Mouse (Mus musculus): Measurements from ENCODE around the gene Unc79.

DNA sequence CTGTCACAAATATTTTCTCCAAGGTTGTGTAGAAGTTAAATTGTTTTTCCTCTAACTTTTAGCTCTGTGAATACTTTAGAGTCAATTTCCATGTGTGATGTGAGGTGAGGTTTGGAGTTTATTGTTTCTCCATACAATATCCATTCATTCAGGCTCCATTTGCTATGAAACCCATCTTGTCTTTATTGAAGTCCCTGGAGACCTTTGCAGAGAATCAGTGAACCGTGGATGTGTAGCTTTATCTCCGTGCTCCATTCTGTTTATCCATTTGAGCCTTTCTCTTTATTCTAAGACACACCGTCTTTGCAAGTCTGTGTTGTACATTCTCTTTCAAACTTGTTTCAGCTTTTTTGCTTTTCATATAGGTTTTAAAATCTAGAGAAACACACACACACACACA, 15.8 kb downstream of the Unc79 start:
- no peak for TF ChIP-seq CTCF (IDR thresholded peaks at IDR 0.05; ENCODE audit: insufficient read depth, low read length)
- TF ChIP-seq POLR2A (IDR thresholded peaks at IDR 0.05; ENCODE audit: borderline replicate concordance, extremely low read depth, low read depth, low read length): no peak

Measured in lung, adult 2 months (tissue).